Mouse (Mus musculus) forebrain, embryonic 13.5 days (tissue): ENCODE results near the gene Tcirg1. TPM values are rescaled to one million over a fixed set of nuclear protein-coding genes. Genes with fewer than 3 reads are reported as not detected.
A peak's percentile ranks its signal among the peaks of the same experiment; 100 is the strongest.

Experiments used
- ATAC-seq: fragments of 200-750 bp; cut with Nextera tagmentation; 2 replicates; pipeline ENCODE4 v1.8.0; 2017
- H3K27ac ChIP-seq: fragments of 300-500 bp; sonication (generic); 2 replicates; pipeline ENCODE4 v1.5.1; 2015; ENCODE audit warnings: inconsistent platforms, mild to moderate bottlenecking, moderate library complexity
- H3K27me3 ChIP-seq: fragments of 300-500 bp; sonication (generic); 2 replicates; pipeline ENCODE4 v1.6.1; 2015; ENCODE audit warnings: mild to moderate bottlenecking, inconsistent platforms
- H3K36me3 ChIP-seq: fragments of 300-500 bp; sonication (generic); 2 replicates; pipeline ENCODE4 v1.6.1; 2015; ENCODE audit warnings: mild to moderate bottlenecking, inconsistent platforms; ENCODE audit not compliant: poor library complexity, severe bottlenecking
- H3K4me1 ChIP-seq: fragments of 300-500 bp; sonication (generic); 2 replicates; pipeline ENCODE4 v1.6.1; 2015; ENCODE audit warnings: inconsistent platforms
- H3K4me2 ChIP-seq: fragments of 300-500 bp; sonication (generic); 2 replicates; pipeline ENCODE4 v1.6.1; 2015; ENCODE audit warnings: inconsistent platforms, mild to moderate bottlenecking, moderate library complexity
- H3K4me3 ChIP-seq: fragments of 300-500 bp; sonication (generic); 2 replicates; pipeline ENCODE4 v1.5.1; 2015; ENCODE audit warnings: mild to moderate bottlenecking, inconsistent platforms
- H3K9ac ChIP-seq: fragments of 300-500 bp; sonication (generic); 2 replicates; pipeline ENCODE4 v1.6.1; 2015; ENCODE audit warnings: mild to moderate bottlenecking, inconsistent platforms
- H3K9me3 ChIP-seq: fragments of 300-500 bp; sonication (generic); replicated peaks from 2 replicates; pipeline ENCODE4 v1.6.1; 2016; ENCODE audit warnings: inconsistent platforms
- WGBS: fragments of 180-500 bp; shearing (Covaris S2); methylation state at CpG from one replicate; pipeline ENCODE4 v1.1.7; 2015; 5-methylcytosine and 5-hydroxymethylcytosine counted together
- polyA plus RNA-seq: library from polyadenylated mRNA; unstranded; fragments of >200 nt; fragmentation: Nextera tagmentation; extraction: Ambion mirVana; gene quantifications from 2 replicates; pipeline ENCODE4 v1.2.1, GENCODE M21; 2015

The Tcirg1 gene
- polyA plus RNA-seq = 10.4 and 11.3 TPM in 2 replicates

- Histone ChIP-seq H3K9me3 (no peaks in the 10 kb centered on the region), H3K4me1 (peaks cover 24% of the 10 kb centered on the region), H3K36me3 (peaks cover 40% of the 10 kb centered on the region), H3K4me3 (peak within 1 kb of the TSS; percentile 44), H3K9ac (peak within 1 kb of the TSS; percentile 63), H3K27ac (no peak within 1 kb of the TSS), H3K4me2 (peak within 1 kb of the TSS; percentile 69), H3K27me3 (no peaks in the 10 kb centered on the region)
- peak; percentile 59; the same call in 1 of the 2 replicates for ATAC-seq
- 4% methylated on average over 36 of the region's 36 CpGs for WGBS
Measured at GRCm38 (mm10) chr19:3906795-3907786, at the start of gene Tcirg1. TSS of gene Tcirg1 (minus strand) at chr19:3907133.

- no peak overlapping the region for H3K27ac ChIP-seq
Measured at GRCm38 (mm10) chr19:3955804-3956203, 48.9 kb upstream of the Tcirg1 start.

GRCm38 (mm10) chr19:3955033-3955432 lies 48.1 kb upstream of the Tcirg1 start:
- no peaks in the 10 kb centered on the region for H3K36me3 ChIP-seq
- no peaks in the 10 kb centered on the region for H3K9me3 ChIP-seq
- H3K27ac ChIP-seq = no peak overlapping the region
- H3K4me1 ChIP-seq = no peaks in the 10 kb centered on the region
- WGBS = 78% methylated on average over 3 of the region's 3 CpGs
- H3K4me2 ChIP-seq = no peak overlapping the region
- H3K27me3 ChIP-seq = 0 out of 2 replicates have a peak, but pooled peaks cover 3% of the 10 kb centered on the region
- H3K4me3 ChIP-seq = no peak overlapping the region
- H3K9ac ChIP-seq = no peak overlapping the region
- ATAC-seq = no peak

More at GRCm38 (mm10) chr19:3955804-3956203, 48.9 kb upstream of the Tcirg1 start:
- Histone ChIP-seq H3K4me2 (no peak overlapping the region), H3K4me1 (no peaks in the 10 kb centered on the region), H3K4me3 (no peak overlapping the region), H3K9ac (no peak overlapping the region), H3K9me3 (no peaks in the 10 kb centered on the region), H3K27me3 (0 out of 2 replicates have a peak, but pooled peaks cover 3% of the 10 kb centered on the region), H3K36me3 (no peaks in the 10 kb centered on the region)
- 47% methylated on average over 4 of the region's 4 CpGs for WGBS
- ATAC-seq = no peak

GRCm38 (mm10) chr19:3952099-3952498 lies 45.2 kb upstream of the Tcirg1 start:
- no peak overlapping the region for H3K4me3 ChIP-seq
- H3K4me2 ChIP-seq = no peak overlapping the region
- H3K27me3 ChIP-seq = 0 out of 2 replicates have a peak, but pooled peaks cover 3% of the 10 kb centered on the region
- H3K27ac ChIP-seq = no peak overlapping the region
- no peaks in the 10 kb centered on the region for H3K36me3 ChIP-seq
- H3K4me1 ChIP-seq = no peaks in the 10 kb centered on the region
- H3K9ac ChIP-seq = no peak overlapping the region
- 63% methylated on average over 1 of the region's 1 CpGs for whole genome bisulfite sequencing
- no peaks in the 10 kb centered on the region for H3K9me3 ChIP-seq
- no peak for ATAC-seq

- H3K9me3 ChIP-seq = no peaks in the 10 kb centered on the region
- 0 out of 2 replicates have a peak, but pooled peaks cover 3% of the 10 kb centered on the region for H3K27me3 ChIP-seq
- H3K27ac ChIP-seq = no peak overlapping the region
- no peak overlapping the region for H3K9ac ChIP-seq
- no peak overlapping the region for H3K4me2 ChIP-seq
- H3K4me3 ChIP-seq = no peak overlapping the region
- ATAC-seq = no peak
- no peaks in the 10 kb centered on the region for H3K4me1 ChIP-seq
- no peaks in the 10 kb centered on the region for H3K36me3 ChIP-seq
Measured at GRCm38 (mm10) chr19:3951461-3951860, 44.5 kb upstream of the Tcirg1 start.

GRCm38 (mm10) chr19:3950331-3950730 lies 43.4 kb upstream of the Tcirg1 start:
- ATAC-seq = no peak
- WGBS = 68% methylated on average over 3 of the region's 3 CpGs
- Histone ChIP-seq H3K4me3 (no peak overlapping the region), H3K27ac (no peak overlapping the region), H3K9me3 (no peaks in the 10 kb centered on the region), H3K27me3 (no peaks in the 10 kb centered on the region), H3K4me2 (no peak overlapping the region), H3K9ac (no peak overlapping the region), H3K4me1 (no peaks in the 10 kb centered on the region), H3K36me3 (no peaks in the 10 kb centered on the region)

- Histone ChIP-seq H3K27me3 (0 out of 2 replicates have a peak, but pooled peaks cover 4% of the 10 kb centered on the region), H3K4me2 (no peak overlapping the region), H3K4me3 (no peak overlapping the region), H3K4me1 (no peaks in the 10 kb centered on the region), H3K9me3 (no peaks in the 10 kb centered on the region), H3K36me3 (no peaks in the 10 kb centered on the region), H3K27ac (no peak overlapping the region), H3K9ac (no peak overlapping the region)
- ATAC-seq = no peak
- 72% methylated on average over 9 of the region's 14 CpGs for WGBS
Measured at GRCm38 (mm10) chr19:3948546-3948945, 41.6 kb upstream of the Tcirg1 start.

- Histone ChIP-seq H3K4me2 (no peak overlapping the region), H3K4me1 (no peaks in the 10 kb centered on the region), H3K36me3 (no peaks in the 10 kb centered on the region), H3K9ac (no peak overlapping the region), H3K9me3 (no peaks in the 10 kb centered on the region), H3K27me3 (0 out of 2 replicates have a peak, but pooled peaks cover 4% of the 10 kb centered on the region), H3K27ac (no peak overlapping the region), H3K4me3 (no peak overlapping the region)
- 75% methylated on average over 3 of the region's 3 CpGs for WGBS
- no peak for ATAC-seq
Measured at GRCm38 (mm10) chr19:3947813-3948212, 40.9 kb upstream of the Tcirg1 start.

- Histone ChIP-seq H3K9ac (no peak overlapping the region), H3K4me3 (no peak overlapping the region), H3K27me3 (0 out of 2 replicates have a peak, but pooled peaks cover 4% of the 10 kb centered on the region), H3K36me3 (no peaks in the 10 kb centered on the region), H3K27ac (no peak overlapping the region), H3K4me1 (no peaks in the 10 kb centered on the region), H3K4me2 (no peak overlapping the region), H3K9me3 (no peaks in the 10 kb centered on the region)
- peak; percentile 75 for ATAC-seq
- 14% methylated on average over 2 of the region's 2 CpGs for WGBS
Measured at GRCm38 (mm10) chr19:3946715-3947114, 39.8 kb upstream of the Tcirg1 start.

- ATAC-seq = no peak
- no peaks in the 10 kb centered on the region for H3K36me3 ChIP-seq
- 40% methylated on average over 10 of the region's 10 CpGs for WGBS
- no peaks in the 10 kb centered on the region for H3K9me3 ChIP-seq
- H3K4me3 ChIP-seq = no peak overlapping the region
- no peak overlapping the region for H3K9ac ChIP-seq
- no peak overlapping the region for H3K27ac ChIP-seq
- H3K4me2 ChIP-seq = no peak overlapping the region
- no peaks in the 10 kb centered on the region for H3K4me1 ChIP-seq
- H3K27me3 ChIP-seq = 0 out of 2 replicates have a peak, but pooled peaks cover 4% of the 10 kb centered on the region
Measured at GRCm38 (mm10) chr19:3945872-3946564, 39.1 kb upstream of the Tcirg1 start.

- Histone ChIP-seq H3K4me3 (no peak overlapping the region), H3K9me3 (no peaks in the 10 kb centered on the region), H3K27ac (no peak overlapping the region), H3K4me2 (no peak overlapping the region), H3K9ac (no peak overlapping the region), H3K27me3 (0 out of 2 replicates have a peak, but pooled peaks cover 4% of the 10 kb centered on the region), H3K36me3 (no peaks in the 10 kb centered on the region), H3K4me1 (no peaks in the 10 kb centered on the region)
- ATAC-seq = no peak
- 27% methylated on average over 27 of the region's 27 CpGs for WGBS
Measured at GRCm38 (mm10) chr19:3942986-3943735, 36.2 kb upstream of the Tcirg1 start.
